Mouse (Mus musculus): ENCODE measurements around the gene Lman1l. TPM values are rescaled to one million over a fixed set of nuclear protein-coding genes. Genes with fewer than 3 reads are reported as not detected.

The Lman1l gene
- total and polyA plus RNA-seq, 2 experiments from 2014 or later = not detected

DNA sequence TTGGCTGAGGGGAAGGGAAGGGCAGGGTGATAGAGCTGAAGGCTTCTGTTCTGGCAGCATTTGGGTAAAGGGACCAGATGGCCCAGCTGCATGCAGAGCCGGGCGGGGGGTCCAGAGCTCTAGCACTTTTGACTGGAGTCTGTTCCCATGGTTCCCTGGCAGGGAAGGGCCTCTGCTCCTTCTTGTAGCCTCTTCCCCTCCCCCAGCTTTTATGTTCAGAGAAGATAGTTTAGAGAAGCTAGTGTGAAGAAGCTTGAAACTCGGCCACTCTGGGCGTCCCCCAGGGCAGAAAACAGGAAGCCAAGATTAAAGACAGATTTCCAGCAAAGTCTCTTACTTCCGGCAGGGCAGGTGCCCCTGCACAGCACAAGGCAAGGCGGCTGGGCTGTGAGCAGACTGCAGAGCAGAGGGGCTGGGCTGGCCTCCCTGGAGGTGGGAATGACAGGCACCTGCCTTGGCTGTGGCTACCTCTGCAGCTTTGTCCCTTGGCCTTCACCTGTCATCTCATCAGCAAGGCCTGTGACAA lies 30.3 kb upstream of the Lman1l start:
- Histone ChIP-seq H3K4me1 (ENCODE audit: insufficient read depth, low read length) (no peaks in the 10 kb centered on the region), H3K4me3 (ENCODE audit: low read depth, low read length) (no peak overlapping the region), H3K4me2 (ENCODE audit: low read depth, low read length, poor library complexity, severe bottlenecking) (no peak overlapping the region), H3K9me3 (ENCODE audit: low read length) (no peaks in the 10 kb centered on the region), H3K36me3 (ENCODE audit: insufficient read depth, low read length) (no peaks in the 10 kb centered on the region), H3K27me3 (ENCODE audit: insufficient read depth, low read length) (no peaks in the 10 kb centered on the region; the same call in 1 of the 2 replicates), H3K27ac (ENCODE audit: low read depth, low read length) (no peak overlapping the region), H3K9ac (replicated peaks; ENCODE audit: low read length, poor library complexity, severe bottlenecking) (no peak overlapping the region)
- ATAC-seq (ENCODE audit: low FRiP score) (no peak; the same call in 1 of the 2 replicates), DNase-seq (ENCODE audit: low spot score) (peak; percentile 78)
- 24% methylated on average over 6 of the region's 6 CpGs for WGBS
- TF ChIP-seq CTCF (IDR thresholded peaks at IDR 0.05) = no peak

DNA sequence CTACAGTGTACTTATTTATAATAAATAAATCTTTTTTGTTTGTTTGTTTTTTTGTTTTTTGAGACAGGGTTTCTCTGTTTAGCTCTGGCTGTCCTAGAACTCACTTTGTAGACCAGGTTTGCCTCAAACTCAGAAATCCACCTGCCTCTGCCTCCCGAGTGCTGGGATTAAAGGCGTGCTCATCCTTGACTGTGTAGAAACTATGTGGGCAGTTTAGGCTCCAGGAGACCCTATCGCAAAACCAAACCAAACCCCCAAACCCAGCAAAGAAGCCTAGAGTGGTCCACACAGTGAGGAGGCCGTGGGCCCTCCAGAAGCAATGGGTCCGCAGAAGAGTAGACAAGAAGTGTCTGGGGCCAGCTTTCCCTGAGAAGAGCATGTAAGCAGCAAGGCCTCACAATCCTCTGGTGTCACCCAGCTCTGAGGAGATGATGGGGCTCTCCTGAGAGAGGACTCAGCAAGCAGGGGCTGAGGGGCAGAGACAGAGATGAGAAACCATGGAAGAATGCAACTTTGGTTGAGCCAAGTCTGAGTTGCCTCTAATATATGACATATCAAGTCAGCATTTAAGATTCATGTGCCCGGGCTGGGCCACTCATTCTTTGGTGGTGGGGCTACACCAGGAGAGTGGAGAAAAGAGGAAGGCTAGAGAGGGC lies 29.7 kb upstream of the Lman1l start:
- H3K4me1 ChIP-seq (ENCODE audit: insufficient read depth, low read length) = no peaks in the 10 kb centered on the region
- 93% methylated on average over 6 of the region's 6 CpGs for WGBS
- ATAC-seq (ENCODE audit: low FRiP score) = no peak
- H3K4me3 ChIP-seq (ENCODE audit: low read depth, low read length) = no peak overlapping the region
- no peak overlapping the region for H3K4me2 ChIP-seq (ENCODE audit: low read depth, low read length, poor library complexity, severe bottlenecking)
- no peaks in the 10 kb centered on the region for H3K9me3 ChIP-seq (ENCODE audit: low read length)
- H3K36me3 ChIP-seq (ENCODE audit: insufficient read depth, low read length) = no peaks in the 10 kb centered on the region
- H3K27ac ChIP-seq (ENCODE audit: low read depth, low read length) = 0 out of 2 replicates have a peak overlapping the region, but pooled peaks have one; percentile 26
- H3K9ac ChIP-seq (replicated peaks; ENCODE audit: low read length, poor library complexity, severe bottlenecking) = no peak overlapping the region
- TF ChIP-seq CTCF (IDR thresholded peaks at IDR 0.05) = no peak
- H3K27me3 ChIP-seq (ENCODE audit: insufficient read depth, low read length) = no peaks in the 10 kb centered on the region; the same call in 1 of the 2 replicates
- DNase-seq (ENCODE audit: low spot score) = no peak

DNA sequence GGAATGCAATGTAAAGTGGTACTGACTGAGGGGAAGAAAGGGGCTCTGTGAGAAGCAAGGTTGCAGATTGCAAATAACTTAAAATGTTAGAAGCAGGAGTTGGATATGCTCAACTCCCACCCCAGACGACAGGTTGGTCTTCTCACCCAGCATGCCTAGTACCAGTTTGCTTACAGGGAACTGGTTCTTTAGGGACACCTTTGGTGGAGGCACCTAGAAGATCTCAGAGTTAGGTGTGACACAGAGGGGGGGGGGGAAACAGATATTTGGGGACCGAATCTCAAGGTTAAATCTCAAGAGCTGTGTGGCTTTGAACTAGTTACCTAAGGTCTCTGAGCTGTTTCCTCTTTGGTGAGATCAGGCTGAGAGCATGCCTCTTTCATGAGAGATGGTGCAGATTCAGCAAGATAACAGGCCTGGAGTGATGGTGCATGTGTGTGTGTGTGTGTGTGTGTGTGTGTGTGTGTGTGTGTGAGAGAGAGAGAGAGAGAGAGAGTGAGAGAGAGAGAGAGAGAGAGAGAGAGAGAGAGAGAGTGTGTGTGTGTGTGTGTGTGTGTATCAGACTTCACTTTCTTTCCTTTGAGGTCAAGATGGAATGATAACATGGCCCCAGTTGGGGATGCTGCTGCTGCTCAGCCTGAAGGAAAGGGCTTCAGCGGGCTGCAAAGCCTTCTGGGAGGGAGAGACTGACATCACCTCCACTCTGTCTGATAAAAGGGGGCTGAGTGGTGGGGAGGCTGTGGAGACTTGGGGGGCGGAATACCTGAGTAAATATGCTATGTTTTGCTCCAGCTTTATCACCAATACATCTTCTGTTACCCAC lies 26.9 kb upstream of the Lman1l start:
- Histone ChIP-seq H3K9ac (replicated peaks; ENCODE audit: low read length, poor library complexity, severe bottlenecking) (no peak overlapping the region), H3K36me3 (ENCODE audit: insufficient read depth, low read length) (no peaks in the 10 kb centered on the region), H3K27me3 (ENCODE audit: insufficient read depth, low read length) (no peaks in the 10 kb centered on the region), H3K4me3 (ENCODE audit: low read depth, low read length) (no peak overlapping the region), H3K4me1 (ENCODE audit: insufficient read depth, low read length) (peaks cover 18% of the 10 kb centered on the region), H3K9me3 (ENCODE audit: low read length) (no peaks in the 10 kb centered on the region), H3K4me2 (ENCODE audit: low read depth, low read length, poor library complexity, severe bottlenecking) (no peak overlapping the region), H3K27ac (ENCODE audit: low read depth, low read length) (no peak overlapping the region)
- no peak for TF ChIP-seq CTCF (IDR thresholded peaks at IDR 0.05)
- DNase-seq (ENCODE audit: low spot score) (no peak), ATAC-seq (ENCODE audit: low FRiP score) (no peak)
- WGBS = 69% methylated on average over 4 of the region's 4 CpGs

DNA sequence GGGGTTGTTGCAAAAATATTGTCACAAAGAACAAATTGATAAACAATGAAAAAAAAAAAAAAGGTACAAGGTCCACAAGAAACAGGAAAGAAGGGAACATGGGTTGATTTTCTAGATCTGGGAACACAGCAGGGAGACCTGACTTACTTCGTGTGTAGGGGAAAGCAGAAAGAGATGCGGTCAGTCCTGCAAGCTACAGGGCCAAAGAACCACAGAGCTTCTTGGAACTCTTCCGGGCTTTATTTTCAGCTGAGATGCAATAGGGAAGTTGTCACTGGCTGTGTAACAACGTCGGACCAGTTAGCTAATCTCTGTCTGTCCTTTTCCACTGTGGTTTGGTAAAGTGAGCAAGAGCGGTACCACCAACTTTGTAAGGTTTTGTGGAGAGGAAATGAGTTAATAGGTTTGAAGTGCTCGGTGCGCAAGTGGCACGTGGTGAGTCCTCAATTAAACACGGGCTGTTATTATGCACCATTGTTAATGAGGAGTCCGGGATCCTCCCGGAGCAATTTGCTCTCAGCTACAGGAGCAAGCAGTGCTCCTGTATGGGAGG lies 26.1 kb upstream of the Lman1l start:
- WGBS = 82% methylated on average over 12 of the region's 12 CpGs
- H3K36me3 ChIP-seq (ENCODE audit: insufficient read depth, low read length) = peaks cover 5% of the 10 kb centered on the region; the same call in 1 of the 2 replicates
- no peak overlapping the region for H3K9ac ChIP-seq (replicated peaks; ENCODE audit: low read length, poor library complexity, severe bottlenecking)
- no peaks in the 10 kb centered on the region for H3K27me3 ChIP-seq (ENCODE audit: insufficient read depth, low read length)
- no peak for TF ChIP-seq CTCF (IDR thresholded peaks at IDR 0.05)
- H3K9me3 ChIP-seq (ENCODE audit: low read length) = no peaks in the 10 kb centered on the region
- ATAC-seq (ENCODE audit: low FRiP score) (no peak), DNase-seq (ENCODE audit: low spot score) (no peak)
- no peak overlapping the region for H3K4me3 ChIP-seq (ENCODE audit: low read depth, low read length)
- peaks cover 20% of the 10 kb centered on the region for H3K4me1 ChIP-seq (ENCODE audit: insufficient read depth, low read length)
- H3K4me2 ChIP-seq (ENCODE audit: low read depth, low read length, poor library complexity, severe bottlenecking) = no peak overlapping the region
- H3K27ac ChIP-seq (ENCODE audit: low read depth, low read length) = no peak overlapping the region

DNA sequence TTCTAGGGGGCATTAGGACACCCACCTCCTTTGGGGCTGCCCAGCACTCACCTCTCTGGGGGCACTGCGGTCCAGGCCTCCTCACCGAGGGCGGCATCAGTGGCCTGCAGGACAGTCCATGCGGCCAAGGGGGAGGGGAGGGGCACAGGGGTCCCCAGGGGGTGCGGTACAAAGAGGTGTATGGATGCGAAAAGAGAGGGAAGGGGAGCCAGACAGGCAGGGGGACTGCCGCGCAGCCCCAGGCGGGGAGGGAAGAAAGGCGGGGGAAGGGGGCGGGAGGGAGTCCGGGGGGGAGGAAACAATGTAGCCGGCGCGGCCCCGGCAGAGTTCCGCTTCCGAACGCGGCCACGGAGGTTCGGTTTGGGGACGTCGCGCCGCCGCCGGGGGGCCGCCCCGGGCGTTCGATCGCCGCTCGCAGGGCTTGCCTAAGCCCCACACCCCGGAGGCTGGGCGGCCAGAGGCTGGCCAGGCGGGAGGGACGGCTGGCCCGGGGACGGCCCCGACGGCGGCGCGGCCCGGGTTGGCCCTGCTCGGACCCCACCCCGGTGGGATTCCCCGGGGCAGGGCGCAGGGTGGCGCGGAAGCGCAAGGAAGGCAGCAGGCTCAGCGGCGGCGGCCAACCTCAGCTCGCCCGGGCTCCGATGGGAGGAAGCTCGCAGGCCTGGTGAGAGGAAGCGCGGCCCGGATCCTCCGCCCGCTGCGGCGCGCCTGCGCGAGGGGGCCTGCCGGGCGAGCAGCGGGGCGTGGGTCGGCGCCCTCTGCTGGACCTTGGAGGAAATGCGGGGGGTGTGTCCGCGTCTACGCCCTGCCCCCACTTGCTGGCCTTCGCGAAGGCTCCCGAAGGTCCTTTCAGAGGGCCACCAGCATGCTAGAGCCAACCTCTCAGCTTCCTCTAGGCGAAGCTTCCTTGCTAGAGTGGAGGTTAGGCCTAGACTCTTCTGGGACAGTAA lies 24.6 kb upstream of the Lman1l start:
- no peaks in the 10 kb centered on the region for H3K27me3 ChIP-seq (ENCODE audit: insufficient read depth, low read length)
- under 1% methylated on average over 62 of the region's 85 CpGs for WGBS
- peak overlapping the region; percentile 93 for H3K4me3 ChIP-seq (ENCODE audit: low read depth, low read length)

More for the DNA sequence above, 24.6 kb upstream of the Lman1l start:
- ATAC-seq (ENCODE audit: low FRiP score) = peak; percentile 80
- H3K36me3 ChIP-seq (ENCODE audit: insufficient read depth, low read length) = peaks cover 11% of the 10 kb centered on the region; the same call in 1 of the 2 replicates
- peak; percentile 90 for DNase-seq (ENCODE audit: low spot score)
- H3K4me1 ChIP-seq (ENCODE audit: insufficient read depth, low read length) = peaks cover 29% of the 10 kb centered on the region
- TF ChIP-seq CTCF (IDR thresholded peaks at IDR 0.05) = peak; percentile 84
- no peaks in the 10 kb centered on the region for H3K9me3 ChIP-seq (ENCODE audit: low read length)
- H3K4me2 ChIP-seq (ENCODE audit: low read depth, low read length, poor library complexity, severe bottlenecking) = peak overlapping the region; percentile 74
- H3K27ac ChIP-seq (ENCODE audit: low read depth, low read length) = peak overlapping the region; percentile 92
- H3K9ac ChIP-seq (replicated peaks; ENCODE audit: low read length, poor library complexity, severe bottlenecking) = peak overlapping the region; percentile 100
